Mouse (Mus musculus): ENCODE data around the gene Ryr1. TPM values are rescaled to one million over a fixed set of nuclear protein-coding genes. Genes with fewer than 3 reads are reported as not detected.
A peak's percentile ranks its signal among the peaks of the same experiment; 100 is the strongest.

Ryr1 gene
- polyA plus RNA-seq, 1 experiment from 2014 or later, result 0.09 TPM

GRCm38 (mm10) chr7:29169231-29170065 is 44.5 kb upstream of the Ryr1 start:
- Histone ChIP-seq H3K9me3 (ENCODE audit: low read length) (no peaks in the 10 kb centered on the region), H3K9ac (replicated peaks) (no peak overlapping the region; the same call in 1 of the 2 replicates), H3K4me1 (ENCODE audit: insufficient read depth) (peaks cover 27% of the 10 kb centered on the region), H3K27me3 (ENCODE audit: insufficient read depth, low read length) (peaks cover 48% of the 10 kb centered on the region), H3K36me3 (replicated peaks; ENCODE audit: insufficient read depth, low read length) (peaks cover 11% of the 10 kb centered on the region), H3K27ac (ENCODE audit: low read depth) (no peak overlapping the region), H3K4me2 (ENCODE audit: low read depth, low read length) (peak overlapping the region; percentile 84), H3K4me3 (ENCODE audit: low read depth, low read length) (peak overlapping the region; percentile 54)
- DNase-seq, result peak; percentile 53
- peak; percentile 40 for ATAC-seq
- under 1% methylated on average over 31 of the region's 39 CpGs for WGBS (ENCODE audit: insufficient replicate concordance)
- no peak for TF ChIP-seq CTCF (IDR thresholded peaks at IDR 0.05; ENCODE audit: low read depth)
- TF ChIP-seq EP300 (IDR thresholded peaks at IDR 0.05; ENCODE audit: low read depth), result no peak

GRCm38 (mm10) chr7:29168791-29169230 is 43.8 kb upstream of the Ryr1 start:
- Histone ChIP-seq H3K9me3 (ENCODE audit: low read length) (no peaks in the 10 kb centered on the region), H3K36me3 (replicated peaks; ENCODE audit: insufficient read depth, low read length) (peaks cover 5% of the 10 kb centered on the region), H3K4me2 (ENCODE audit: low read depth, low read length) (peak overlapping the region; percentile 84), H3K4me1 (ENCODE audit: insufficient read depth) (peaks cover 27% of the 10 kb centered on the region), H3K4me3 (ENCODE audit: low read depth, low read length) (peak overlapping the region; percentile 54), H3K27ac (ENCODE audit: low read depth) (no peak overlapping the region), H3K27me3 (ENCODE audit: insufficient read depth, low read length) (peaks cover 48% of the 10 kb centered on the region), H3K9ac (replicated peaks) (no peak overlapping the region)
- ATAC-seq, result no peak
- 3% methylated on average over 13 of the region's 14 CpGs for WGBS (ENCODE audit: insufficient replicate concordance)
- TF ChIP-seq EP300 (IDR thresholded peaks at IDR 0.05; ENCODE audit: low read depth) (no peak), CTCF (IDR thresholded peaks at IDR 0.05; ENCODE audit: low read depth) (no peak)
- DNase-seq, result no peak

GRCm38 (mm10) chr7:29168121-29168695 is 43.2 kb upstream of the Ryr1 start:
- no peak for DNase-seq
- H3K4me3 ChIP-seq (ENCODE audit: low read depth, low read length), result no peak overlapping the region
- 22% methylated on average over 10 of the region's 10 CpGs for WGBS (ENCODE audit: insufficient replicate concordance)

GRCm38 (mm10) chr7:29167656-29168055 is 42.7 kb upstream of the Ryr1 start:
- no peak overlapping the region for H3K9ac ChIP-seq (replicated peaks)
- H3K27me3 ChIP-seq (ENCODE audit: insufficient read depth, low read length), result peaks cover 45% of the 10 kb centered on the region
- H3K4me2 ChIP-seq (ENCODE audit: low read depth, low read length), result no peak overlapping the region
- H3K4me3 ChIP-seq (ENCODE audit: low read depth, low read length), result no peak overlapping the region
- TF ChIP-seq EP300 (IDR thresholded peaks at IDR 0.05; ENCODE audit: low read depth) (no peak), CTCF (IDR thresholded peaks at IDR 0.05; ENCODE audit: low read depth) (no peak)
- no peaks in the 10 kb centered on the region for H3K9me3 ChIP-seq (ENCODE audit: low read length)
- H3K4me1 ChIP-seq (ENCODE audit: insufficient read depth), result peaks cover 30% of the 10 kb centered on the region
- WGBS (ENCODE audit: insufficient replicate concordance), result 49% methylated on average over 18 of the region's 19 CpGs
- DNase-seq (no peak), ATAC-seq (no peak)
- no peaks in the 10 kb centered on the region for H3K36me3 ChIP-seq (replicated peaks; ENCODE audit: insufficient read depth, low read length)
- no peak overlapping the region for H3K27ac ChIP-seq (ENCODE audit: low read depth)

More at GRCm38 (mm10) chr7:29168121-29168695, 43.2 kb upstream of the Ryr1 start:
- Histone ChIP-seq H3K36me3 (replicated peaks; ENCODE audit: insufficient read depth, low read length) (no peaks in the 10 kb centered on the region), H3K27ac (ENCODE audit: low read depth) (no peak overlapping the region), H3K9me3 (ENCODE audit: low read length) (no peaks in the 10 kb centered on the region), H3K4me2 (ENCODE audit: low read depth, low read length) (no peak overlapping the region), H3K4me1 (ENCODE audit: insufficient read depth) (peaks cover 27% of the 10 kb centered on the region), H3K9ac (replicated peaks) (no peak overlapping the region), H3K27me3 (ENCODE audit: insufficient read depth, low read length) (peaks cover 48% of the 10 kb centered on the region)
- no peak for ATAC-seq
- TF ChIP-seq EP300 (IDR thresholded peaks at IDR 0.05; ENCODE audit: low read depth) (no peak), CTCF (IDR thresholded peaks at IDR 0.05; ENCODE audit: low read depth) (no peak)

GRCm38 (mm10) chr7:29162750-29163525 is 38.0 kb upstream of the Ryr1 start:
- ATAC-seq, result peak; percentile 84
- DNase-seq, result peak; percentile 72
- H3K4me3 ChIP-seq (ENCODE audit: low read depth, low read length), result no peak overlapping the region
- H3K27me3 ChIP-seq (ENCODE audit: insufficient read depth, low read length), result peaks cover 16% of the 10 kb centered on the region
- peaks cover 3% of the 10 kb centered on the region for H3K4me1 ChIP-seq (ENCODE audit: insufficient read depth)
- WGBS (ENCODE audit: insufficient replicate concordance), result 27% methylated on average over 9 of the region's 9 CpGs
- H3K27ac ChIP-seq (ENCODE audit: low read depth), result no peak overlapping the region
- no peak for TF ChIP-seq EP300 (IDR thresholded peaks at IDR 0.05; ENCODE audit: low read depth)
- no peak for TF ChIP-seq CTCF (IDR thresholded peaks at IDR 0.05; ENCODE audit: low read depth)
- no peak overlapping the region for H3K4me2 ChIP-seq (ENCODE audit: low read depth, low read length)
- H3K9me3 ChIP-seq (ENCODE audit: low read length), result no peaks in the 10 kb centered on the region
- no peak overlapping the region for H3K9ac ChIP-seq (replicated peaks)
- H3K36me3 ChIP-seq (replicated peaks; ENCODE audit: insufficient read depth, low read length), result no peaks in the 10 kb centered on the region

- 67% methylated on average over 5 of the region's 5 CpGs for WGBS (ENCODE audit: insufficient replicate concordance)
- Histone ChIP-seq H3K27me3 (ENCODE audit: insufficient read depth, low read length) (peaks cover 11% of the 10 kb centered on the region), H3K9me3 (ENCODE audit: low read length) (no peaks in the 10 kb centered on the region), H3K36me3 (replicated peaks; ENCODE audit: insufficient read depth, low read length) (no peaks in the 10 kb centered on the region), H3K4me2 (ENCODE audit: low read depth, low read length) (no peak overlapping the region), H3K27ac (ENCODE audit: low read depth) (no peak overlapping the region), H3K9ac (replicated peaks) (no peak overlapping the region), H3K4me1 (ENCODE audit: insufficient read depth) (peaks cover 3% of the 10 kb centered on the region), H3K4me3 (ENCODE audit: low read depth, low read length) (no peak overlapping the region)
- TF ChIP-seq EP300 (IDR thresholded peaks at IDR 0.05; ENCODE audit: low read depth) (no peak), CTCF (IDR thresholded peaks at IDR 0.05; ENCODE audit: low read depth) (no peak)
- ATAC-seq (no peak), DNase-seq (no peak)
These were observed 37.3 kb upstream of the Ryr1 start for GRCm38 (mm10) chr7:29162294-29162693.
